Mouse (Mus musculus) gastrocnemius, postnatal 25 days (tissue): Measurements from ENCODE around the gene Tmem30c. TPM values are rescaled to one million over a fixed set of nuclear protein-coding genes. Genes with fewer than 3 reads are reported as not detected.
A peak's percentile ranks its signal among the peaks of the same experiment; 100 is the strongest.
"Not testable (repeated sequence)": the region's sequence is repeated elsewhere in the genome, so short reads cannot be mapped to it uniquely, and the experiment has no call there.

Experiments
- DNase-seq: peaks from one replicate; pipeline ENCODE4 v3.0.0; 2022
- total RNA-seq, 2 experiments: library from RNA; stranded (reverse); gene quantifications; 1 replicate in 1 of 2; 2 replicates in 1 of 2; pipeline ENCODE4 v1.2.3; 2021

The Tmem30c gene
- total RNA-seq, 2 experiments from 2014 or later: not detected

- not testable (repeated sequence) for DNase-seq
Observed at GRCm38 (mm10) chr16:57231937-57232310, 60.7 kb downstream of the Tmem30c start.

DNA sequence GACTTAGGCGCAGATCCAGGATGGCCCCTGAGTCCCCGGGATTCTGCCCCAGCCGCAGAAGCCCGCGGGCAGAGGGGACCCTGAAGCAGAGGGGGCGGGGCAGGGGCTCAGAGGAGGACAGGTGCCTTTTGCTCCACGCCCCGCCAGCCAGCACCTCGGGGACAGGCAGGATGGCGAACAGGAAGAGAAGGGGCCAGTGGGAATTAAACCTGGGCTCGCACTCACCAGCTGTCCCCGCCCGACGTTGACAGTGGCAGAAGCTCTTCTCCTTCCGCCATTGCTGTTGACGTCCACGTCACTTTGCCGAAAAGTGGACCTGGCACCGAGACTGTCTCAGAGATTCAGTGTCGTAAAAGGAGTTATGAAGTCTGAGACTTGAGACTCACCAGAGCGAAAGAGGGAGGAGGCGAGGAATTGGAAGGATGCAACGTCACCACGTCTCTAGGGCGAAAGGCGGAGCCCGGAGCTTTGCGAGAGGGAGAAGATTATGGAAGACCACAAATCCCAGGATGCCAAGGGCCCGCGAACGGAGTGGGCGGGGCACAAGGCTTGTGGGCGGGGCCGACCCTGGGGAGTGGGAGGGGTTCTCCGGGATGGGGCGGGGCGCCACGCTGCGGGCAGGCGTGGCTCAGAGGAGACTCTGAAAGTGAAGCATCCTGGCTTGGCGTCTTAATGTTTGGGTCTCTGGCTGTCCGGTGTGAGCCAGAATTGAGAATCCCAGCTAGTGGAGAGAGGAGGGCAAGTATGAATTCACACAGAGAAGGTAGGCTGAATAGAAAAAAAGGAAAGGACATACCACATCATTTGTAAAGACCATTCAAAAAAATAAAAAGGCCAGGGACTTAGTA, 61.4 kb downstream of the Tmem30c start, which contains the start of gene Tbc1d23:
Gene Tbc1d23, minus strand, starts transcription at position 416 of the 848 bp plus-strand sequence.
- peak; percentile 97 for DNase-seq

DNA sequence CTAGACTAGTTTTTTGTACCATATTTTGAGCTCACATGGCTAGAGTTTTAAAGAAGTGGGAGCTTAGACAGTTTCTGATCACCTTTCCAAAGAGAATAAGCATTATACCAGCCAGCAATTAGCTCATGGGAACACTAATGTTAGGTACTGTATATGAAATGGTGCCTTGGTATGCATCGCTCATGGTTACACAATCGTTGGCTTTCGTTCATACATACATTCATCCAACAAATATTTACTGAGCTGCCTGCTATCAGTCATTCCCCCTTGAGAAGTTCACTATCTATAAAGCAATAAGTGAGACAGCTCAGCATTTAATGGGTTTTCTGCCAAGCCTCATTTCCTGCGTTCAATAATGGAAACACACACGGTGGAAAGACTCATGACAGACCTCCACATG, 66.2 kb downstream of the Tmem30c start:
- no peak for DNase-seq

DNA sequence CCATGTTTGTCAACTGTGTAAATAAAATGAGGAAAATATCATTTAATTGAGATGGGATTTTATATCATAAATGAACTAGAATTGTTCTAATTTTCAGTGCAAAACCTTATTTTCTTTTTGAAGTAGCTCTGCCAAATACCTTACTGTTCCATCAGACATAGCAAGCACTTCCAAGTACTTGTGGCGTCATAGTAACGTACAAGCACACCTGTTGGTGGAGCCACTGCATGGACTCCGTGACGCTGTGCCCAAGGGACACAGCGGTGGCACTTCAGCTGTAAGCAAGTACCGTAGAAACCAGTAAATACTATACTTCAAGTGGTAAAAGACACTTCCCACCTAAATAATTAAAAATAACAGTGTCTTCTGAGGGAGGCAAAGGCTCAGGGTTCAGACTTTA, 72.3 kb downstream of the Tmem30c start:
- DNase-seq: no peak

Other genes with a start within 250 kb of the Tmem30c start
- not detected for gene Tmem45a2, start 221.5 kb downstream of the Tmem30c start, total RNA-seq
- 10 to 100 TPM; 32.5 to 33.9 TPM for gene Tomm70a, start 171.2 kb downstream of the Tmem30c start, total RNA-seq
- gene Nit2, start 125.5 kb downstream of the Tmem30c start, total RNA-seq: 10 to 100 TPM; 25.4 to 25.8 TPM
- gene Tbc1d23, start 61.4 kb downstream of the Tmem30c start, total RNA-seq: 10 to 100 TPM; 14.7 to 17.8 TPM
- gene Filip1l, start 60.2 kb upstream of the Tmem30c start, total RNA-seq: 10 to 100 TPM; 44.0 to 45.9 TPM